Mouse (Mus musculus) forebrain, embryonic 14.5 days (tissue): ENCODE measurements around the gene Vsx1. TPM values are rescaled to one million over a fixed set of nuclear protein-coding genes. Genes with fewer than 3 reads are reported as not detected.

ENCODE experiments used
- ATAC-seq: fragments of 200-750 bp; cut with Nextera tagmentation; 2 replicates; pipeline ENCODE4 v1.8.0; 2017; ENCODE audit warnings: mild to moderate bottlenecking, moderate library complexity
- DNase-seq: peaks from one replicate; pipeline ENCODE4 v3.0.0-alpha.2; 2015; ENCODE audit warnings: low spot score
- H3K27ac ChIP-seq: fragments of 300-500 bp; sonication (generic); 2 replicates; pipeline ENCODE4 v1.5.1; 2014; ENCODE audit warnings: low read depth, mild to moderate bottlenecking, control low read depth, low read length, moderate library complexity
- H3K27me3 ChIP-seq: fragments of 300-500 bp; sonication (generic); replicated peaks from 2 replicates; pipeline ENCODE4 v1.6.1; 2014; ENCODE audit warnings: low read length, control low read depth, mixed read lengths; ENCODE audit not compliant: control insufficient read depth, insufficient read depth
- H3K36me3 ChIP-seq: fragments of 300-500 bp; sonication (generic); 2 replicates; pipeline ENCODE4 v1.6.1; 2014; ENCODE audit warnings: low read length, control low read depth; ENCODE audit not compliant: control insufficient read depth, insufficient read depth
- H3K4me1 ChIP-seq: fragments of 300-500 bp; sonication (generic); 2 replicates; pipeline ENCODE4 v1.6.1; 2014; ENCODE audit warnings: antibody characterized with exemption, low read length, control low read depth; ENCODE audit not compliant: control insufficient read depth, insufficient read depth
- H3K4me2 ChIP-seq: fragments of 300-500 bp; sonication (generic); 2 replicates; pipeline ENCODE4 v1.6.1; 2014; ENCODE audit warnings: mild to moderate bottlenecking, control low read depth, low read length
- H3K4me3 ChIP-seq: fragments of 300-500 bp; sonication (generic); 2 replicates; pipeline ENCODE4 v1.5.1; 2014; ENCODE audit warnings: low read depth, low read length, control low read depth
- H3K9ac ChIP-seq: fragments of 300-500 bp; sonication (generic); 2 replicates; pipeline ENCODE4 v1.6.1; 2014; ENCODE audit warnings: mild to moderate bottlenecking, low read length, control low read depth, moderate library complexity
- H3K9me3 ChIP-seq: fragments of 300-500 bp; sonication (generic); replicated peaks from 2 replicates; pipeline ENCODE4 v1.6.1; 2016; ENCODE audit warnings: low read length, control low read depth, mixed read lengths; ENCODE audit not compliant: control insufficient read depth
- WGBS: fragments of 180-500 bp; shearing (Covaris S2); extraction: QIAGEN DNeasy Blood & Tissue Kit; methylation state at CpG from one replicate; pipeline ENCODE4 v1.1.7; 2014; 5-methylcytosine and 5-hydroxymethylcytosine counted together
- polyA plus RNA-seq: library from polyadenylated mRNA; unstranded; fragments of >200 nt; fragmentation: Nextera tagmentation; extraction: Ambion mirVana; gene quantifications from 2 replicates; pipeline ENCODE4 v1.2.1, GENCODE M21; 2014

Gene Vsx1
- polyA plus RNA-seq, 1 experiment from 2014 or later: 0.04 TPM

- Histone ChIP-seq H3K27me3 (no peaks in the 10 kb centered on the region), H3K4me1 (peaks cover 32% of the 10 kb centered on the region; the same call in 1 of the 2 replicates), H3K4me3 (no peak overlapping the region), H3K36me3 (peaks cover 5% of the 10 kb centered on the region; the same call in 1 of the 2 replicates), H3K9me3 (no peaks in the 10 kb centered on the region), H3K9ac (no peak overlapping the region), H3K27ac (0 out of 2 replicates have a peak overlapping the region, but pooled peaks have one; percentile 44), H3K4me2 (peak overlapping the region; percentile 35; the same call in 1 of the 2 replicates)
- ATAC-seq: no peak
- WGBS: 79% methylated on average over 5 of the region's 5 CpGs
- DNase-seq: no peak
These were observed 24.8 kb downstream of the Vsx1 start for GRCm38 (mm10) chr2:150664152-150664920.

DNA sequence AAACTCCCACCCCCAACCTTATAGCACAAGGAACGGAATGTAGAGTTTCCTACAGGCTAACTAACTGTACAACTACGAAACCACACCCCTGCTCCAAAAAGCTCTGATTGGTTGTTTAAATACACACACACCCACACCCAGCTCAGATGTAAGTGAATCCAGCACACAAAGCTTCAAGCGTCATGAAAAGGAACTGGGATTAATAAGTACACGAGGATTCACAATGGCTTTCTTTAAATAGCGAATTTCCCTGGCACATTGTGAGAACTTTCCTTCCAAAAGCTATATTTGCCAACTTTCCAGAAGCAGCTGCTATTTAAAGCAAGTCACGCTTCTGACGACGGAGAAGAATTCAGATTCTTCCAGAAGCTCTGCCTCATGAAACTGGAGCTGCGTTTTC lies 25.9 kb downstream of the Vsx1 start:
- peak; percentile 19; the same call in 1 of the 2 replicates for ATAC-seq
- H3K27me3 ChIP-seq: no peaks in the 10 kb centered on the region
- DNase-seq: peak; percentile 84
- WGBS: 36% methylated on average over 9 of the region's 9 CpGs
- H3K36me3 ChIP-seq: peaks cover 11% of the 10 kb centered on the region
- peaks cover 30% of the 10 kb centered on the region; the same call in 1 of the 2 replicates for H3K4me1 ChIP-seq
- H3K4me2 ChIP-seq: no peak overlapping the region
- H3K9me3 ChIP-seq: no peaks in the 10 kb centered on the region
- no peak overlapping the region for H3K4me3 ChIP-seq
- H3K27ac ChIP-seq: peak overlapping the region; percentile 40; the same call in 1 of the 2 replicates
- no peak overlapping the region for H3K9ac ChIP-seq

GRCm38 (mm10) chr2:150662007-150662406 lies 27.2 kb downstream of the Vsx1 start:
- Histone ChIP-seq H3K36me3 (peaks cover 13% of the 10 kb centered on the region), H3K4me2 (no peak overlapping the region), H3K4me3 (no peak overlapping the region), H3K27ac (no peak overlapping the region), H3K4me1 (peaks cover 28% of the 10 kb centered on the region), H3K9ac (no peak overlapping the region), H3K27me3 (no peaks in the 10 kb centered on the region), H3K9me3 (no peaks in the 10 kb centered on the region)
- 83% methylated on average over 2 of the region's 2 CpGs for WGBS
- no peak for DNase-seq
- ATAC-seq: no peak

DNA sequence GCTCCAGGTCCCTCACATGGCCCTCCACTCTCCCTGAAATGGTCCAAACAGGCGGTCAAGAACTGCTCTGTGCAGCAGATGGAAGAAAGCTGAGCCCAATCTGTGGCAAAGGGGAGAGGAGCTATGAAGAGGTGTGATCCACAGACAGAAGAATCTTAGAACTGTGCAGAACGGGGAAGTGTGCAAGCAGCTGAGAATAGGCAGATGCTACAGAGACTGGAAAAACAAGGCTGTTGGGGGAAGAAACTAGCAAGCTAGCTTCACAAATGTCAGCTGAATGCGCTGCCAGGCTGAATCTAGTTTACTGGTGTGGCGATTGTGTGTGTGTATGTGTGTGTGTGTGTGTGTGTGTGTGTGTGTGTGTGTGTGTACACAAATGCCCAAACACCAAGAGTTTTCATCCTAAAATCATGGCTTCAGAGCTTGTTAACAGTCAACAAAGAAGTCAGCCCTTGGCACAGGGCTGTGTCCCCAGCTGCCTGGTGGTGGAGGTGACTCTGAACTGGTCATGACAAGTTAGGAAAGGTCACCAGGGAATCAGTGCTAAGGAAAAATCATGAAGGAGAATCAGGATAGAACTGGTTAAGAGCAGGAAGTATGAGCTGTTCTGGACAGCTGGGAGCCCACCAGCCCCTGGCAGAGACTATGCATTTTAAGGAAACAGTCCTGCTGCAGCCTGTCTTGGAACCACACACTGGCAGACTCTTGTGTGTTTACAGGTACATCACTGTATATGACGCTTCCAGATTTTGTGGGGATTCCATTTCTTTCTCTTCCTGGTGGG lies 28.3 kb downstream of the Vsx1 start:
- DNase-seq (no peak), ATAC-seq (peak; percentile 33; the same call in 1 of the 2 replicates)
- no peak overlapping the region for H3K9ac ChIP-seq
- 80% methylated on average over 5 of the region's 5 CpGs for WGBS
- no peak overlapping the region for H3K4me2 ChIP-seq
- H3K9me3 ChIP-seq: no peaks in the 10 kb centered on the region
- 0 out of 2 replicates have a peak overlapping the region, but pooled peaks have one; percentile 14 for H3K27ac ChIP-seq
- H3K4me3 ChIP-seq: no peak overlapping the region
- peaks cover 15% of the 10 kb centered on the region for H3K36me3 ChIP-seq
- no peaks in the 10 kb centered on the region for H3K27me3 ChIP-seq
- peaks cover 30% of the 10 kb centered on the region for H3K4me1 ChIP-seq

DNA sequence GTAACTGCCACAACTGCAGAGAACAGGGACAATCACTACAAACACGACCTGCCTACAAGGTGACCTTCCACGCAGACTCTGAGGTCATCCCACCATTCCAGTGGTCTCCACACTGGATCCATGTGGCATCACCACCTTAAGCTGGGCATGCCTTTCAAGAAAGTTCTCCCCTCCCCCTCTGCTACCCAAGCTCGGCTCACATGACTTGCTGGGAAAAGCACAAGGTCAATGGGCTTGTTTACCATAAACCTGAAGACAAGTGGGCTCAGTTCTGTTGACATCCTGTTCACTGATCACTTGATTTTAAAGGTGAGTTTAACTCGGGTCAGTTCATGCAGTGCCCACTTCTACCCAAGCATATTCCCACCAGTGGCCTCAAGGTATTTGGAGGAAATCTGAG lies 29.1 kb downstream of the Vsx1 start:
- peaks cover 26% of the 10 kb centered on the region for H3K4me1 ChIP-seq
- H3K27ac ChIP-seq: no peak overlapping the region
- ATAC-seq (no peak), DNase-seq (no peak)
- H3K9me3 ChIP-seq: no peaks in the 10 kb centered on the region
- WGBS: 63% methylated on average over 4 of the region's 4 CpGs
- H3K27me3 ChIP-seq: no peaks in the 10 kb centered on the region
- no peak overlapping the region for H3K9ac ChIP-seq
- H3K4me2 ChIP-seq: no peak overlapping the region
- H3K36me3 ChIP-seq: peaks cover 15% of the 10 kb centered on the region
- H3K4me3 ChIP-seq: no peak overlapping the region

DNA sequence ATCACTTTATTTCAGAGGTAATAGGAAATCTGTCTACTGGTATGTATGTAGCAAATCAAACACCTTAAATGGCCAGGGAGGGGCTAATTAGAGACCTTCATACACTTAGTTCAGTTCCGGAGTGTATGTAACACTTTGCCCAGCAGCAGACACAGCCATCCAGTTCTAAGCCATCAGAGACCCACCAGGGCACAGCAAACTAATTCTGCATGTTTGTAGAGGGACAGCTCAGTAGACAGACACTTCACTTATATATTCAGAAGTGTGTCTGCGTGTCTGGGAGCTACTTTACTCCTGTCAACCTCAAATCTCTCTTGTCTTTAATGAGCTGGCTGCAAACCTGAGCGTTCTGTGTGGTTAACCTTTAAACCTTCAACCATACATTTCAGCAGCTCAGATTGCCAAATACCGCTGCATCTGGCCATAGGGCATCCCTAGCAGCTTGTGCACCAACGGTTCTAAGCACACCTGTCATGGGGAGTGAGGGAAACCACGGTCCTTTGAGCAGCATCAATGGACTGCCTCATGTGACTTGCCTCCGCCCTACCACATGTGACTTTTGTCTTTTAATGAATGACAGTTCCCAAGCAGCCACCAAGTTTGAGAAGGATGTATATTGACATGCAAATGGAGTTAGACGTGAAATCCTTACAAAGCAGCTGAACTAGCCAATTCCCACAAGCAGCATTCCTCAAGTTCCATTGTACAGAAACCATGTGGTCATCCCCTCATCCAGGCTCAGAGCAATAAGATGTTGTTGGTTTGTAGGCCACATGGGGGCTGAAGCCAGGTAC lies 32.0 kb downstream of the Vsx1 start:
- ATAC-seq: peak; percentile 89
- DNase-seq: peak; percentile 76
- H3K27me3 ChIP-seq: no peaks in the 10 kb centered on the region
- H3K4me3 ChIP-seq: no peak overlapping the region
- no peaks in the 10 kb centered on the region for H3K9me3 ChIP-seq
- H3K4me1 ChIP-seq: peaks cover 12% of the 10 kb centered on the region
- H3K36me3 ChIP-seq: peaks cover 18% of the 10 kb centered on the region
- H3K4me2 ChIP-seq: no peak overlapping the region
- whole genome bisulfite sequencing: 20% methylated on average over 8 of the region's 8 CpGs
- peak overlapping the region; percentile 79 for H3K27ac ChIP-seq
- no peak overlapping the region for H3K9ac ChIP-seq

DNA sequence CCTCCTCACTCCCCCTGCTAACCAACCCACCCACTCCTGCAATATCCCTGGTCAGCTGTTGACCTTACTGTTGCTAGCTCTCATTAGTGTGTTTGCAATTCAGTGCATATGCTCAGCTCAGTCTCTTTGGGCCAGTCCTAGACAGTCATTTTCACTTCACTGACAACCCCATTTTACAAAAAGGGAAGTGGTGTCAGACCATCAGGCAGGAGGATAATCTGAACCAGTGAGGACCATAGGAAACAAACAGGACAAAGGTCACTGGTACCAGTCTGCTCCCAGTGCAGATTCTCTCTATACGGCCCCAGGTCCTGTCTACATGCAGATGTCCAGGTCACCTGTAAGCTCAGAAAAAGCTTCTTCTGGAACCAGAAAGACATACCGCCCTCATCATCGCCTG lies 33.0 kb downstream of the Vsx1 start:
- Histone ChIP-seq H3K9me3 (no peaks in the 10 kb centered on the region), H3K9ac (no peak overlapping the region), H3K27me3 (no peaks in the 10 kb centered on the region), H3K36me3 (peaks cover 18% of the 10 kb centered on the region), H3K4me2 (no peak overlapping the region), H3K4me1 (peaks cover 11% of the 10 kb centered on the region), H3K27ac (peak overlapping the region; percentile 33; the same call in 1 of the 2 replicates), H3K4me3 (no peak overlapping the region)
- 92% methylated on average over 3 of the region's 3 CpGs for WGBS
- ATAC-seq: no peak
- DNase-seq: no peak

- 89% methylated on average over 6 of the region's 6 CpGs for WGBS
- H3K27ac ChIP-seq: no peak overlapping the region
These were observed 33.9 kb downstream of the Vsx1 start for GRCm38 (mm10) chr2:150655290-150655689.

More at GRCm38 (mm10) chr2:150655290-150655689, 33.9 kb downstream of the Vsx1 start:
- no peak for DNase-seq
- H3K36me3 ChIP-seq: peaks cover 18% of the 10 kb centered on the region
- no peak overlapping the region for H3K9ac ChIP-seq
- H3K9me3 ChIP-seq: no peaks in the 10 kb centered on the region
- no peaks in the 10 kb centered on the region for H3K27me3 ChIP-seq
- ATAC-seq: no peak
- no peak overlapping the region for H3K4me2 ChIP-seq
- H3K4me3 ChIP-seq: no peak overlapping the region
- peaks cover 16% of the 10 kb centered on the region for H3K4me1 ChIP-seq
